In the genomic region with DNA sequence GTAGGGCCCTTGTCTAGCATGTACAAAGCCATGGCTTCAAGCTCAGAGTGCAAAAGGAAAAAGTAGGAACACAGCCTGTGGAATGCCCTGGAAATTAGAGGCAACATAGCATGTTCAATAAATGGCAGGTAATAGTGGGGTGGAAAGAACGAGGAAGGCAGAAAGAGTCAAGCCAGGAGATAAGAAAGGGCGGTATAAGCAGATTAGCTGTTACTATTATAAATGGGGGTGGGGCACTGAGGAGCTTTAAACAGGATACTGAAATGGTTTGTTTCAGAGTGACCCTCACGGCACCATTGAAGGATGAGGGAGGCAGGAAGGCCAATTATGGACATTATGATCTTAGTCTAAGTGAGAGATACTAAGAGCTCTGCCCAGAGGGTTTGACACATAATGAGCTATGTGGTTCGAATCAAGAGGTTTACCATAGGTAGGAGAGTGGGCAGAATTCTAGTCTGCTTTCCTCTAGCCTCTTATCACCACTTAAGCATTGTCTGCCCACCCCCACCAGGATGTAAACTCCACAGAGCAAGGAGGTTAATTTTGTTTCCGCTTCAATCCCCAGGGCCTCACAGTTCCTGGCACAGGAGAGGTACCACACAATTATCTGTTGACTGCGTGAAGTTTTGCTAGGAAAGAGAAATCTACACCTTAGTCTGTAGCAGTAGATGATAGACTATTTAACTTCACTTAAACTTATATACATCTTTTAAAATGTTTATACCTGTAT, we compare ENCODE assay signal across 12 mouse cellular contexts. TPM values are rescaled to one million over a fixed set of nuclear protein-coding genes. Genes with fewer than 3 reads are reported as not detected.
DNase-seq lines count a peak whose midpoint lies in the region; ATAC-seq and TF ChIP-seq lines count a peak whose summit lies in the region.
"Had no signal": no experiment of that assay in that cellular context is flagged by ENCODE, and none has a peak within 500 bp of the region (broad histone marks: within the 10 kb centered on the region; RNA-seq: fewer than 3 reads in every experiment).

No protein-coding gene starts in this region.

- no peak for ATAC-seq in heart, embryonic 14.5 days (ENCODE audit: insufficient number of reproducible peaks, insufficient read depth, low FRiP score, low read depth)
- ATAC-seq in liver, embryonic 14.5 days (ENCODE audit: insufficient read depth) = peak; percentile 66; the same call in 1 of the 2 replicates
- no peak for ATAC-seq in forebrain, embryonic 14.5 days
- ATAC-seq: forebrain, embryonic 15.5 days had no signal

- H3K9me3 ChIP-seq in heart, embryonic 14.5 days (ENCODE audit: control insufficient read depth, low read length) = no peaks in the 10 kb centered on the region
- H3K9me3 ChIP-seq in liver, embryonic 14.5 days (ENCODE audit: control insufficient read depth, low read length) = no peaks in the 10 kb centered on the region
- H3K9me3 ChIP-seq in forebrain, embryonic 14.5 days (replicated peaks; ENCODE audit: control insufficient read depth, low read length) = no peaks in the 10 kb centered on the region
- H3K9me3 ChIP-seq in forebrain, embryonic 10.5 days = no peaks in the 10 kb centered on the region
- H3K9me3 ChIP-seq: forebrain, embryonic 15.5 days; midbrain, embryonic 12.5 days; neural tube, embryonic 15.5 days had no signal

- TF ChIP-seq CTCF in liver, embryonic 14.5 days (IDR thresholded peaks at IDR 0.05; ENCODE audit: low read depth) = no peak

- peaks cover 0 to 16% of the 10 kb centered on the region in 2 experiments; a peak in 2 of 4 replicates for H3K4me1 ChIP-seq in heart, embryonic 14.5 days (ENCODE audit: control insufficient read depth in 2 of 2, insufficient read depth in 2 of 2, low read length in 2 of 2)
- peaks cover 25 to 38% of the 10 kb centered on the region in 2 experiments for H3K4me1 ChIP-seq in liver, embryonic 14.5 days (replicated peaks; ENCODE audit: control insufficient read depth in 2 of 2, insufficient read depth in 2 of 2, low read length in 1 of 2)
- no peaks in the 10 kb centered on the region; the same call in 1 of the 2 replicates for H3K4me1 ChIP-seq in forebrain, embryonic 14.5 days (ENCODE audit: control insufficient read depth, insufficient read depth, low read length)
- peaks cover 17% of the 10 kb centered on the region for H3K4me1 ChIP-seq in forebrain, embryonic 10.5 days

- H3K27me3 ChIP-seq in heart, embryonic 14.5 days (ENCODE audit: control insufficient read depth, insufficient read depth, low read length) = no peaks in the 10 kb centered on the region
- H3K27me3 ChIP-seq in liver, embryonic 14.5 days (ENCODE audit: control insufficient read depth, insufficient read depth, low read length) = no peaks in the 10 kb centered on the region
- no peaks in the 10 kb centered on the region for H3K27me3 ChIP-seq in forebrain, embryonic 14.5 days (replicated peaks; ENCODE audit: control insufficient read depth, insufficient read depth, low read length)
- H3K27me3 ChIP-seq in forebrain, embryonic 10.5 days (ENCODE audit: poor library complexity, severe bottlenecking) = no peaks in the 10 kb centered on the region
- H3K27me3 ChIP-seq: CH12.LX; forebrain, embryonic 15.5 days; midbrain, embryonic 12.5 days; neural tube, embryonic 15.5 days had no signal

- 7% methylated on average over 6 of the region's 6 CpGs for WGBS in heart, embryonic 14.5 days
- WGBS in liver, embryonic 14.5 days (ENCODE audit: insufficient replicate concordance) = 4% methylated on average over 6 of the region's 6 CpGs
- 54% methylated on average over 6 of the region's 6 CpGs for WGBS in forebrain, embryonic 14.5 days
- WGBS in forebrain, embryonic 10.5 days = 68% methylated on average over 6 of the region's 6 CpGs

- H3K4me3 ChIP-seq in heart, embryonic 14.5 days (ENCODE audit: control insufficient read depth in 1 of 2, insufficient read depth in 1 of 2, low read depth in 1 of 2, low read length in 2 of 2) = no peak overlapping the region
- H3K4me3 ChIP-seq in liver, embryonic 14.5 days (ENCODE audit: insufficient read depth in 1 of 2, low read depth in 2 of 2, low read length in 2 of 2) = no peak overlapping the region
- no peak overlapping the region for H3K4me3 ChIP-seq in forebrain, embryonic 14.5 days (ENCODE audit: low read depth, low read length)
- H3K4me3 ChIP-seq in forebrain, embryonic 10.5 days = no peak overlapping the region
- H3K4me3 ChIP-seq: forebrain, embryonic 15.5 days; midbrain, embryonic 12.5 days; neural tube, embryonic 15.5 days had no signal

- intact Hi-C loops in heart, postnatal 36 days (cut with DNase I) = no loop called here

- peak overlapping the region; percentile 23 for H3K4me2 ChIP-seq in heart, embryonic 14.5 days (ENCODE audit: low read length)
- peak overlapping the region; percentile 50 for H3K4me2 ChIP-seq in liver, embryonic 14.5 days (ENCODE audit: low read depth)
- no peak overlapping the region for H3K4me2 ChIP-seq in forebrain, embryonic 14.5 days (ENCODE audit: low read length)
- H3K4me2 ChIP-seq: forebrain, embryonic 15.5 days; midbrain, embryonic 12.5 days; neural tube, embryonic 15.5 days had no signal

- no peak for DNase-seq in heart, postnatal 36 days
- peak; percentile 35 to 49 for DNase-seq in B cell, adult 2 months
- peak; percentile 48 for DNase-seq in c-Kit-positive CD71-positive TER-119-positive erythroid progenitor cells, embryonic 14.5 days (ENCODE audit: low spot score)
- no peak for DNase-seq in liver, embryonic 14.5 days (ENCODE audit: low read depth in 3 of 3, low spot score in 3 of 3)
- DNase-seq in left cerebral cortex, adult 18-20 months (ENCODE audit: low spot score in 2 of 2) = no peak
- no peak for DNase-seq in forebrain, embryonic 14.5 days (ENCODE audit: low spot score)
- no peak for DNase-seq in forebrain, embryonic 10.5 days (ENCODE audit: extremely low spot score, low spot score)

- 0 out of 4 replicates have a peak overlapping the region, but pooled peaks of 1 of the 2 experiments have one; percentile 19 for H3K27ac ChIP-seq in heart, embryonic 14.5 days (replicated peaks in 1 of 2; ENCODE audit: control insufficient read depth in 1 of 2, insufficient read depth in 1 of 2, low read depth in 2 of 2, low read length in 2 of 2)
- peak overlapping the region; percentile 6; the same call in 1 of the 2 replicates for H3K27ac ChIP-seq in liver, embryonic 14.5 days
- H3K27ac ChIP-seq in forebrain, embryonic 14.5 days (ENCODE audit: low read depth, low read length) = no peak overlapping the region
- no peak overlapping the region for H3K27ac ChIP-seq in forebrain, embryonic 10.5 days
- H3K27ac ChIP-seq: forebrain, embryonic 15.5 days; midbrain, embryonic 12.5 days; neural tube, embryonic 15.5 days had no signal

- peak overlapping the region; percentile 25; the same call in 1 of the 2 replicates for H3K9ac ChIP-seq in heart, embryonic 14.5 days (ENCODE audit: low read length)
- 0 out of 2 replicates have a peak overlapping the region, but pooled peaks have one; percentile 15 for H3K9ac ChIP-seq in liver, embryonic 14.5 days (replicated peaks)
- no peak overlapping the region for H3K9ac ChIP-seq in forebrain, embryonic 14.5 days (ENCODE audit: low read length)
- H3K9ac ChIP-seq: forebrain, embryonic 15.5 days; midbrain, embryonic 12.5 days; neural tube, embryonic 15.5 days had no signal

- TF ChIP-seq EP300 in liver, embryonic 14.5 days (IDR thresholded peaks at IDR 0.05; ENCODE audit: low read depth) = no peak

- H3K36me3 ChIP-seq in heart, embryonic 14.5 days (ENCODE audit: control insufficient read depth, insufficient read depth, low read length) = no peaks in the 10 kb centered on the region
- H3K36me3 ChIP-seq in liver, embryonic 14.5 days (replicated peaks; ENCODE audit: control insufficient read depth, insufficient read depth, low read depth) = no peaks in the 10 kb centered on the region
- no peaks in the 10 kb centered on the region for H3K36me3 ChIP-seq in forebrain, embryonic 14.5 days (ENCODE audit: control insufficient read depth, insufficient read depth, low read length)
- no peaks in the 10 kb centered on the region for H3K36me3 ChIP-seq in forebrain, embryonic 10.5 days (replicated peaks)
- H3K36me3 ChIP-seq: forebrain, embryonic 15.5 days; midbrain, embryonic 12.5 days; neural tube, embryonic 15.5 days had no signal

RNA-seq across cellular contexts. Expression of a gene that starts 6.9 kb away (rescaled TPM):
- 10.2 and 10.4 TPM in 2 replicates for polyA plus RNA-seq in heart, embryonic 14.5 days (2014; fragmentation: Nextera tagmentation; extraction: Ambion mirVana)
- total RNA-seq in heart, postnatal 36 days (2021) = 10 to 100 TPM; 14.3 to 16.4 TPM
- 8.3 and 11.3 TPM in 2 replicates for polyA plus RNA-seq in liver, embryonic 14.5 days (2012; rRNA removed)
- 6.4 and 6.6 TPM in 2 replicates for polyA plus RNA-seq in liver, embryonic 14.5 days (2014; fragmentation: Nextera tagmentation; extraction: Ambion mirVana)
- total RNA-seq in left cerebral cortex, adult 18-20 months (2021) = 10 to 100 TPM; 19.3 to 20.0 TPM
- 5.8 and 9.3 TPM in 2 replicates for polyA plus RNA-seq in forebrain, embryonic 14.5 days (2014; fragmentation: Nextera tagmentation; extraction: Ambion mirVana)
- polyA plus RNA-seq in forebrain, embryonic 10.5 days (2016; fragmentation: Nextera tagmentation; extraction: Ambion mirVana) = 9.5 and 12.2 TPM in 2 replicates

RNA-seq across cellular contexts. Expression of a gene that starts 39.0 kb away (rescaled TPM):
- polyA plus RNA-seq in heart, embryonic 14.5 days (2014; fragmentation: Nextera tagmentation; extraction: Ambion mirVana) = 127 and 138 TPM in 2 replicates
- 10 to 100 TPM; 51.2 to 52.2 TPM for total RNA-seq in heart, postnatal 36 days (2021)
- 50.0 and 51.0 TPM in 2 replicates for polyA plus RNA-seq in liver, embryonic 14.5 days (2012; rRNA removed)
- 89.0 and 90.4 TPM in 2 replicates for polyA plus RNA-seq in liver, embryonic 14.5 days (2014; fragmentation: Nextera tagmentation; extraction: Ambion mirVana)
- total RNA-seq in left cerebral cortex, adult 18-20 months (2021) = 10 to 100 TPM; 46.4 to 51.0 TPM
- 149 and 164 TPM in 2 replicates for polyA plus RNA-seq in forebrain, embryonic 14.5 days (2014; fragmentation: Nextera tagmentation; extraction: Ambion mirVana)
- polyA plus RNA-seq in forebrain, embryonic 10.5 days (2016; fragmentation: Nextera tagmentation; extraction: Ambion mirVana) = 190 and 226 TPM in 2 replicates

Comparison
In these comparisons a context has a peak if more than half of its experiments do, and no peak if none do; other contexts are left out.
1. DNase-seq: peak in B cell, adult 2 months (2 of 2) and c-Kit-positive CD71-positive TER-119-positive erythroid progenitor cells, embryonic 14.5 days (single experiment); none in heart, postnatal 36 days (0 of 2), liver, embryonic 14.5 days (0 of 3), left cerebral cortex, adult 18-20 months (0 of 2), forebrain, embryonic 14.5 days (single experiment) and forebrain, embryonic 10.5 days (single experiment).